Mouse (Mus musculus): ENCODE results near the gene Olfr1141. TPM values are rescaled to one million over a fixed set of nuclear protein-coding genes. Genes with fewer than 3 reads are reported as not detected.

Olfr1141 gene
- polyA plus RNA-seq (2015; fragmentation: Nextera tagmentation; extraction: Ambion mirVana): not detected in 2 replicates

DNA sequence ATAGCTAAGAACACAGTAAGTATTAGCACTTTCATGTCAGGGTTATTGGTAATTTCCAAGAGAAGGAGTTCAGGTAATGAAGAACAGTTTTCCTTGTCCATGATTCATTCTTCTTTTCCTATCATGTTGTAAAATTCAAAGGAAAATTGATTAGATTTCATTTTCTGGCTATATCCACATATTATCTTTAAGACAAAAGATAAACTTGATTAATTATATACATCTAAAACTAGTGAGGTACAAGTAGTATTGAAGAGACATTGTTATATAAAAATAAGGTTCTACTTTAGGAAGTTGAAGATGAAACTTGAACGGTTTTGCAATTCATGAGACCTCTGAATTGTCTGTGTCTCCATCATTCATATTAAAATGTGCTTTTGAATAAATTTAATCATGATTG lies at the start of gene Olfr1141:
Gene Olfr1141, minus strand, starts transcription at position 101 of the 400 bp plus-strand sequence.
- Histone ChIP-seq H3K4me3 (no peak within 1 kb of the TSS), H3K4me1 (replicated peaks) (no peaks in the 10 kb centered on the region), H3K27me3 (no peaks in the 10 kb centered on the region), H3K9ac (no peak within 1 kb of the TSS), H3K36me3 (no peaks in the 10 kb centered on the region), H3K4me2 (no peak within 1 kb of the TSS), H3K9me3 (no peaks in the 10 kb centered on the region), H3K27ac (no peak within 1 kb of the TSS)
- ATAC-seq (ENCODE audit: low FRiP score): no peak
- 83% methylated on average over 1 of the region's 1 CpGs for WGBS

GRCm38 (mm10) chr2:87800292-87800691 lies 46.5 kb upstream of the Olfr1141 start, which contains the start of gene Olfr1143:
Gene Olfr1143, plus strand, starts transcription at chr2:87800592.
- Histone ChIP-seq H3K27ac (no peak within 1 kb of the TSS), H3K36me3 (no peaks in the 10 kb centered on the region), H3K4me1 (replicated peaks) (no peaks in the 10 kb centered on the region), H3K9ac (no peak within 1 kb of the TSS), H3K4me2 (no peak within 1 kb of the TSS), H3K27me3 (no peaks in the 10 kb centered on the region), H3K9me3 (no peaks in the 10 kb centered on the region), H3K4me3 (no peak within 1 kb of the TSS)
- ATAC-seq (ENCODE audit: low FRiP score): no peak

DNA sequence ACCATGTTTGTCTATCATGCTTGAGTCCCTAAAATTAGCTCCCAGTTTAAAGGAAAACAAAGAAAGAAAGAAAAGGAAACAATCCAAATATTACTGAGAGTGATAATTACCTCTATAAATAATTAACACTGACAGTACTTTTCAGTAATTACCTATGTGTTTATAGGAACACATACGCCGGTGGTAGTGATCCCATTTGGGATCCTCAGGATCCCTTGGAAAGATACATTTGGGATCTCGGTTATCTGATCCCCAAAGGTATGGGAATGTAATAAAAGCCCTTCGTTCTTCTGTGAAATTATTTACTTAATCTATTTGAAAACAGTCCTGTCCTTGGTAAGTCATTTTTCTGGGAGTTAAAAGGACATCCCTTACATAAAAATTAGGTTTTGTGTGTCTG lies 25.4 kb upstream of the Olfr1141 start, which contains the start of gene Olfr152:
Gene Olfr152, plus strand, starts transcription at position 301 of the 400 bp plus-strand sequence.
- Histone ChIP-seq H3K9me3 (no peaks in the 10 kb centered on the region), H3K4me3 (no peak within 1 kb of the TSS), H3K4me1 (replicated peaks) (no peaks in the 10 kb centered on the region), H3K36me3 (no peaks in the 10 kb centered on the region), H3K9ac (no peak within 1 kb of the TSS), H3K27me3 (no peaks in the 10 kb centered on the region), H3K27ac (no peak within 1 kb of the TSS), H3K4me2 (no peak within 1 kb of the TSS)
- ATAC-seq (ENCODE audit: low FRiP score): no peak
- 83% methylated on average over 4 of the region's 4 CpGs for WGBS

- Histone ChIP-seq H3K9me3 (no peaks in the 10 kb centered on the region), H3K36me3 (no peaks in the 10 kb centered on the region), H3K27me3 (no peaks in the 10 kb centered on the region), H3K9ac (no peak overlapping the region), H3K27ac (no peak overlapping the region), H3K4me3 (no peak overlapping the region), H3K4me1 (replicated peaks) (no peaks in the 10 kb centered on the region), H3K4me2 (no peak overlapping the region)
- WGBS: 61% methylated on average over 1 of the region's 1 CpGs
- no peak for ATAC-seq (ENCODE audit: low FRiP score)
Observed at GRCm38 (mm10) chr2:87776143-87776542, 22.4 kb upstream of the Olfr1141 start.

DNA sequence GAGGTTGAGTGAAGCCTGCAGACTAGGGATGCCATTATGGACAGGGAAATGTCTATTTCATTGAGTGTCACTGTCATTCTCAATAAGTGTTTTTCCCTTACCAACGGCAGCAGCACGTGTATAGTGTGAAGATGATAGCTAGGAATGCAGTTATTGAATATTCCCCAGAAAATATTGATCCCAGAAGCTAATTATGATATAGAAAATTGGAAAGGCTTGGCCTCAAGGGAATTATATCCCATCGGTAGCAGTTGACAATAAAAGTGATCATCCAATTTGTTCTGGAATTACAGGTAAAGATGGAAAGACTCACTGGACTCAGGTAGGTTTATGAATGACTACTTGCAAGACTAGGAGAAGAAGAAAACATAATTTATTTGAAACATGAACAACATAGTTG lies 10.3 kb downstream of the Olfr1141 start, which contains the start of gene Olfr1140:
Gene Olfr1140, plus strand, starts transcription at position 301 of the 400 bp plus-strand sequence.
- no peak for ATAC-seq (ENCODE audit: low FRiP score)
- Histone ChIP-seq H3K4me3 (no peak within 1 kb of the TSS), H3K27ac (no peak within 1 kb of the TSS), H3K4me2 (no peak within 1 kb of the TSS), H3K27me3 (no peaks in the 10 kb centered on the region), H3K9ac (no peak within 1 kb of the TSS), H3K4me1 (replicated peaks) (no peaks in the 10 kb centered on the region), H3K9me3 (no peaks in the 10 kb centered on the region), H3K36me3 (no peaks in the 10 kb centered on the region)
- 70% methylated on average over 3 of the region's 3 CpGs for WGBS

GRCm38 (mm10) chr2:87739878-87740277 lies 13.9 kb downstream of the Olfr1141 start, which contains the start of gene Olfr1138:
Gene Olfr1138, minus strand, starts transcription at chr2:87739978.
- Histone ChIP-seq H3K27ac (no peak within 1 kb of the TSS), H3K4me2 (no peak within 1 kb of the TSS), H3K4me1 (replicated peaks) (no peaks in the 10 kb centered on the region), H3K9ac (no peak within 1 kb of the TSS), H3K4me3 (no peak within 1 kb of the TSS), H3K9me3 (no peaks in the 10 kb centered on the region), H3K36me3 (no peaks in the 10 kb centered on the region), H3K27me3 (no peaks in the 10 kb centered on the region)
- no peak for ATAC-seq (ENCODE audit: low FRiP score)
- WGBS: 72% methylated on average over 1 of the region's 1 CpGs

DNA sequence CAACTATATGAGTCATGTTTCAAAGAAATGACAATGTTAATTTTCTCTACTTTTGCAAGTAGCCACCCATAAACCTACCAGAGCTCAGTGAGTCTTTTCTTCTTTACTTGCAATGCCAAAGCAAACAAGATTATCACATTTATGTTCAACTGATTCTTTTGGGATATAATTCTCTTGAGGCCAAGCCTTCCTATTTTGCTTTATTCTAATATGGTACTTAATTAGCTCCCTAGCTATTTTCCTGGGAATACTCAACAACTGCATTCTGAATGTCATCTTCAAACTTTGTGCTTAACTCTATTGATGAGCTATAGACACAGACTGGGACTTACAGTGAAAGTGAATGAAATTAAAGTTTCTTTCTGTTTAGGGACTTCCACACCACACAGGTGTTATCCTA lies 40.7 kb downstream of the Olfr1141 start, which contains the start of gene Olfr1137:
Gene Olfr1137, minus strand, starts transcription at position 101 of the 400 bp plus-strand sequence.
- H3K36me3 ChIP-seq: no peaks in the 10 kb centered on the region
- H3K27me3 ChIP-seq: no peaks in the 10 kb centered on the region
- H3K4me3 ChIP-seq: no peak within 1 kb of the TSS
- H3K9me3 ChIP-seq: no peaks in the 10 kb centered on the region
- H3K9ac ChIP-seq: no peak within 1 kb of the TSS
- H3K4me2 ChIP-seq: no peak within 1 kb of the TSS
- H3K27ac ChIP-seq: no peak within 1 kb of the TSS
- no peak for ATAC-seq (ENCODE audit: low FRiP score)
- no peaks in the 10 kb centered on the region for H3K4me1 ChIP-seq (replicated peaks)

Other genes starting within 250 kb of the Olfr1141 start
- not detected in 2 replicates for gene Pramel6, start 247.4 kb downstream of the Olfr1141 start, polyA plus RNA-seq (2015; fragmentation: Nextera tagmentation; extraction: Ambion mirVana)
- gene Olfr153, start 222.2 kb downstream of the Olfr1141 start, polyA plus RNA-seq (2015; fragmentation: Nextera tagmentation; extraction: Ambion mirVana): not detected in 2 replicates
- gene Olfr1128, start 208.4 kb downstream of the Olfr1141 start, polyA plus RNA-seq (2015; fragmentation: Nextera tagmentation; extraction: Ambion mirVana): not detected in 2 replicates
- not detected in 2 replicates for gene Olfr1129, start 180.1 kb downstream of the Olfr1141 start, polyA plus RNA-seq (2015; fragmentation: Nextera tagmentation; extraction: Ambion mirVana)
- gene Olfr1130, start 147.8 kb downstream of the Olfr1141 start, polyA plus RNA-seq (2015; fragmentation: Nextera tagmentation; extraction: Ambion mirVana): not detected in 2 replicates
- not detected in 2 replicates for gene Olfr1131, start 126.9 kb downstream of the Olfr1141 start, polyA plus RNA-seq (2015; fragmentation: Nextera tagmentation; extraction: Ambion mirVana)
- not detected in 2 replicates for gene Olfr1132, start 116.5 kb downstream of the Olfr1141 start, polyA plus RNA-seq (2015; fragmentation: Nextera tagmentation; extraction: Ambion mirVana)
- gene Olfr1133, start 106.6 kb downstream of the Olfr1141 start, polyA plus RNA-seq (2015; fragmentation: Nextera tagmentation; extraction: Ambion mirVana): not detected in 2 replicates
- gene Olfr1134, start 95.5 kb downstream of the Olfr1141 start, polyA plus RNA-seq (2015; fragmentation: Nextera tagmentation; extraction: Ambion mirVana): not detected in 2 replicates
- gene Olfr1135, start 80.3 kb downstream of the Olfr1141 start, polyA plus RNA-seq (2015; fragmentation: Nextera tagmentation; extraction: Ambion mirVana): not detected in 2 replicates
- not detected in 2 replicates for gene Olfr1136, start 60.0 kb downstream of the Olfr1141 start, polyA plus RNA-seq (2015; fragmentation: Nextera tagmentation; extraction: Ambion mirVana)
- not detected in 2 replicates for gene Olfr1137, start 40.8 kb downstream of the Olfr1141 start, polyA plus RNA-seq (2015; fragmentation: Nextera tagmentation; extraction: Ambion mirVana)
- gene Olfr1138, start 14.0 kb downstream of the Olfr1141 start, polyA plus RNA-seq (2015; fragmentation: Nextera tagmentation; extraction: Ambion mirVana): not detected in 2 replicates
- gene Olfr1140, start 10.2 kb downstream of the Olfr1141 start, polyA plus RNA-seq (2015; fragmentation: Nextera tagmentation; extraction: Ambion mirVana): not detected in 2 replicates
- gene Olfr152, start 25.5 kb upstream of the Olfr1141 start, polyA plus RNA-seq (2015; fragmentation: Nextera tagmentation; extraction: Ambion mirVana): not detected in 2 replicates
- not detected in 2 replicates for gene Olfr1143, start 46.6 kb upstream of the Olfr1141 start, polyA plus RNA-seq (2015; fragmentation: Nextera tagmentation; extraction: Ambion mirVana)
- gene Olfr1145, start 55.8 kb upstream of the Olfr1141 start, polyA plus RNA-seq (2015; fragmentation: Nextera tagmentation; extraction: Ambion mirVana): not detected in 2 replicates
- not detected in 2 replicates for gene Olfr1148, start 76.5 kb upstream of the Olfr1141 start, polyA plus RNA-seq (2015; fragmentation: Nextera tagmentation; extraction: Ambion mirVana)
- not detected in 2 replicates for gene Olfr1150-ps1, start 90.0 kb upstream of the Olfr1141 start, polyA plus RNA-seq (2015; fragmentation: Nextera tagmentation; extraction: Ambion mirVana)
- not detected in 2 replicates for gene Olfr1151, start 101.9 kb upstream of the Olfr1141 start, polyA plus RNA-seq (2015; fragmentation: Nextera tagmentation; extraction: Ambion mirVana)
- gene Olfr1152, start 112.5 kb upstream of the Olfr1141 start, polyA plus RNA-seq (2015; fragmentation: Nextera tagmentation; extraction: Ambion mirVana): not detected in 2 replicates
- gene Olfr1153, start 141.0 kb upstream of the Olfr1141 start, polyA plus RNA-seq (2015; fragmentation: Nextera tagmentation; extraction: Ambion mirVana): not detected in 2 replicates
- not detected in 2 replicates for gene Olfr1154, start 151.2 kb upstream of the Olfr1141 start, polyA plus RNA-seq (2015; fragmentation: Nextera tagmentation; extraction: Ambion mirVana)
- gene Olfr1155, start 191.1 kb upstream of the Olfr1141 start, polyA plus RNA-seq (2015; fragmentation: Nextera tagmentation; extraction: Ambion mirVana): not detected in 2 replicates
- not detected in 2 replicates for gene Olfr1156, start 199.1 kb upstream of the Olfr1141 start, polyA plus RNA-seq (2015; fragmentation: Nextera tagmentation; extraction: Ambion mirVana)
- gene Olfr1157, start 214.3 kb upstream of the Olfr1141 start, polyA plus RNA-seq (2015; fragmentation: Nextera tagmentation; extraction: Ambion mirVana): not detected in 2 replicates
- not detected in 2 replicates for gene Olfr74, start 220.7 kb upstream of the Olfr1141 start, polyA plus RNA-seq (2015; fragmentation: Nextera tagmentation; extraction: Ambion mirVana)
- not detected in 2 replicates for gene Olfr1158, start 236.1 kb upstream of the Olfr1141 start, polyA plus RNA-seq (2015; fragmentation: Nextera tagmentation; extraction: Ambion mirVana)

All from hindbrain, embryonic 13.5 days (tissue).